Mouse (Mus musculus) heart, postnatal 0 days (tissue): ENCODE measurements around the gene Acbd6. TPM values are rescaled to one million over a fixed set of nuclear protein-coding genes. Genes with fewer than 3 reads are reported as not detected.

Experiments
- ATAC-seq: fragments of 200-750 bp; cut with Nextera tagmentation; 2 replicates; pipeline ENCODE4 v1.8.0; 2017; ENCODE audit warnings: low read depth, moderate number of reproducible peaks, moderate library complexity; ENCODE audit not compliant: insufficient read depth
- DNase-seq: peaks from one replicate; pipeline ENCODE4 v3.0.0-alpha.2; 2016; ENCODE audit warnings: low spot score
- H3K27ac ChIP-seq: fragments of 300-500 bp; sonication (generic); 2 replicates; pipeline ENCODE4 v1.5.1; 2014; ENCODE audit warnings: low read depth, mild to moderate bottlenecking
- H3K27me3 ChIP-seq: fragments of 300-500 bp; sonication (generic); 2 replicates; pipeline ENCODE4 v1.6.1; 2014; ENCODE audit warnings: low read length, mixed read lengths; ENCODE audit not compliant: control insufficient read depth, insufficient read depth
- H3K36me3 ChIP-seq: fragments of 300-500 bp; sonication (generic); replicated peaks from 2 replicates; pipeline ENCODE4 v1.6.1; 2014; ENCODE audit warnings: low read length, mixed read lengths; ENCODE audit not compliant: control insufficient read depth, insufficient read depth
- H3K4me1 ChIP-seq: fragments of 300-500 bp; sonication (generic); 2 replicates; pipeline ENCODE4 v1.6.1; 2014; ENCODE audit warnings: antibody characterized with exemption; ENCODE audit not compliant: control insufficient read depth, insufficient read depth
- H3K4me2 ChIP-seq: fragments of 300-500 bp; sonication (generic); 2 replicates; pipeline ENCODE4 v1.6.1; 2014; ENCODE audit warnings: low read depth, mild to moderate bottlenecking, low read length, moderate library complexity
- H3K4me3 ChIP-seq: fragments of 300-500 bp; sonication (generic); 2 replicates; pipeline ENCODE4 v1.5.1; 2014; ENCODE audit warnings: low read depth, low read length
- H3K9ac ChIP-seq: fragments of 300-500 bp; sonication (generic); replicated peaks from 2 replicates; pipeline ENCODE4 v1.6.1; 2014; ENCODE audit warnings: low read depth, low read length, mixed read lengths
- H3K9me3 ChIP-seq: fragments of 300-500 bp; sonication (generic); replicated peaks from 2 replicates; pipeline ENCODE4 v1.6.1; 2016; ENCODE audit warnings: low read length; ENCODE audit not compliant: control insufficient read depth
- CTCF ChIP-seq: IDR thresholded peaks from 2 replicates; pipeline ENCODE4 v1.5.1; 2016; ENCODE audit warnings: antibody characterized with exemption, control low read depth, low read depth
- EP300 ChIP-seq: IDR thresholded peaks from 2 replicates; pipeline ENCODE4 v1.6.1; 2016; ENCODE audit warnings: antibody characterized with exemption, low read depth
- WGBS: fragments of 180-500 bp; shearing (Covaris S2); extraction: QIAGEN DNeasy Blood & Tissue Kit; methylation state at CpG from one replicate; pipeline ENCODE4 v1.1.7; 2014; 5-methylcytosine and 5-hydroxymethylcytosine counted together
- polyA plus RNA-seq: library from polyadenylated mRNA; unstranded; fragments of >200 nt; fragmentation: Nextera tagmentation; extraction: Ambion mirVana; gene quantifications from 2 replicates; pipeline ENCODE4 v1.2.1, GENCODE M21; 2015
- total RNA-seq: library from RNA; depleted of rRNA; stranded (reverse); fragments of >200 nt; gene quantifications from 2 replicates; pipeline ENCODE4 v1.2.3, GENCODE M21; 2014; ENCODE audit warnings: low replicate concordance

Acbd6 gene
- total and polyA plus RNA-seq, 2 experiments from 2014 or later: 55.0 to 63.6 TPM

DNA sequence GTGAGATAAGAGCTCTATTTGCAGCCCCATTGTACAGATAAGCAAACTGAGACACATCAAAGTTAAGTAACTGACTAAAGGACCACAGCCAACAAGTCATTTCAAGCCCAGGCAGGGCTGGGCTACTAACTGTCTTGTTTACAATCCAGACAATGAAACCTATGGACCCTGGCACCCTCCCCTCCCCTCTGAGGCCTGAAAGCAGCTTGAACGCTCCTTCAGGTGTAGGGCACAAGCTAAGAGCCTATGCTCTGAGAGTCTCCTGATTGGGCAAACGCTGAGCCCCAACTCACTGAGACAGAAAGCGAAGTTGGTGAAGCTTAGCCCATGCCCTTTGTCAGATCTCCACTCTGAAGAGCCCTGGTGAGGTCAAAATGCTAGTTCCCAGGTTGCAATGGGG is 166.4 kb downstream of the Acbd6 start:
- WGBS: 72% methylated on average over 3 of the region's 3 CpGs
- TF ChIP-seq CTCF (no peak), EP300 (no peak)

DNA sequence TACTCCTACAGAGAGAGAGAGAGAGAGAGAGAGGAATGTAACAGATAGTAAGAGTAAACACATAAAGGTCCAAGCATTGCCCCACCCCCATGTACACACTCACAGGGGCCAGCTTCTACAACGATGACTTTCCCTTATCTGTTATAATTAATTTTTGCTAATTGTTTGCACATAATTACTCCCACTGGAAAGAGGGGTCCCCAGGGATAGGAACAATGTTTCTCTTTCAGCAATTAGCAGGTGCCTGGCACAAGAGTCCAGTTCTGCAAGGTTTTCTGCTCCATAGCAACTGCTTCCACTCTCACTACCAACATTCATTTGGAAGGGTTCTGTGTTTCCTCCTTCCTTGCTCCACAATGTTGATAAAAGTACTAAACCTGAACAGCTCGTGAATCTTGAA is 168.0 kb downstream of the Acbd6 start:
- TF ChIP-seq CTCF: no peak
- TF ChIP-seq EP300: no peak
- Histone ChIP-seq H3K27ac (no peak overlapping the region), H3K9ac (no peak overlapping the region), H3K27me3 (peaks cover 69% of the 10 kb centered on the region), H3K4me1 (no peaks in the 10 kb centered on the region), H3K36me3 (no peaks in the 10 kb centered on the region), H3K4me3 (no peak overlapping the region), H3K9me3 (no peaks in the 10 kb centered on the region), H3K4me2 (no peak overlapping the region)
- 47% methylated on average over 2 of the region's 2 CpGs for WGBS
- DNase-seq (no peak), ATAC-seq (no peak)

More for the DNA sequence above, 166.4 kb downstream of the Acbd6 start:
- DNase-seq: no peak
- Histone ChIP-seq H3K36me3 (no peaks in the 10 kb centered on the region), H3K4me2 (no peak overlapping the region), H3K27me3 (peaks cover 56% of the 10 kb centered on the region), H3K9me3 (no peaks in the 10 kb centered on the region), H3K4me1 (no peaks in the 10 kb centered on the region), H3K9ac (no peak overlapping the region), H3K27ac (no peak overlapping the region), H3K4me3 (no peak overlapping the region)
- ATAC-seq: no peak

DNA sequence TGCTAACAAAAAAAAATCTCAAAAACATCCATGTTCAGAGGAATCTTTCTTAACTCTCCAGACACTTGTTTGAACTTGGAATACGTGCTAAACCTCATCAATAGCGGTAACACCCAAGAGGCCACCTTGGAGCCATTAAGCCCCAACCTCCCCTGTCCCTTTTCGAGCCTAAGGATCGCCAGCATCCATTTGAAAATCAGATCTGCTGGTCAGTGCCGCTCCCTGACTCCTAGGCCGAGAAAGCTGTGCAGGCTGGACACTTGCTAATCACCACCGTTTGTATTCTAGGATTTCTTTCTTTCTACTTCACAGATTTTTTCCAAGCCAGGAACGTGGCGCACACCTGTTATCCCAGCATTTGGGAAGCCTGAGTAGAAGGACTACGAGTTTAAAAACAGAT is 169.9 kb downstream of the Acbd6 start:
- DNase-seq: no peak
- Histone ChIP-seq H3K4me1 (no peaks in the 10 kb centered on the region), H3K9me3 (no peaks in the 10 kb centered on the region), H3K4me3 (no peak overlapping the region), H3K9ac (no peak overlapping the region), H3K4me2 (no peak overlapping the region), H3K36me3 (no peaks in the 10 kb centered on the region), H3K27me3 (peaks cover 75% of the 10 kb centered on the region), H3K27ac (no peak overlapping the region)
- WGBS: 27% methylated on average over 10 of the region's 10 CpGs
- TF ChIP-seq EP300: no peak
- no peak for TF ChIP-seq CTCF
- no peak for ATAC-seq

DNA sequence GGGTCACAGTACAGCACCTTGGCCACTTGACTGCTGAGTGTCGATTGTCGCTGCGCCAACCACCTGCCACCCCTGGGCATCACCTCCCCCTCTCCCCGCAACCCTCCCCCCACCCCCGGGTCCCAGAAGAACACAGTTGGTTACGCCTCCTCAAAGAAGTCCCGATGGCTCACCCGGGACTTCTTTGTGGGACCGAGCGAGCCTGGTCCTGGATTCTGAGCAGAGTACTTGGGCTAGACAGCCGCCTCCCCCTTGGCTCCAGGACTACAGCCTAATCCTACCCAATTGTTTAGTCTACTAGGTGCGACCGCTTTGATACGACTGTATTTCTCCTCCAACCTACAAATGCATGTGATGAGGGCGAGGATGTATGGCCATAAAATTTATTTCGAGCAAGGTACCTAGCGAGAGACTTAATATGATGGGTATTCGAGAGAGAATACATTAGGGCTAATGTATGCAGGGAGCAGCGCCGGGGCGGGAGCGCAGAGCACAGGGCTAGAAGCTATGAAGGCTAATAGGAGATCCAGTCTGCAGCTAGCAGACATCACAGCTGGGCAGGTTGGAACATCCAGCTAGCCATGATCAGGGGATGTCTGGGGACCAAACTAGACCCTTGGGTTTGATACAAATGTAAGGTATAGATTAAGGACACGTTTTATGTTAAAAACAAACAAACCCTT is 171.3 kb downstream of the Acbd6 start:
- Histone ChIP-seq H3K4me3 (no peak overlapping the region), H3K4me1 (no peaks in the 10 kb centered on the region), H3K27me3 (peaks cover 77% of the 10 kb centered on the region), H3K36me3 (no peaks in the 10 kb centered on the region), H3K9me3 (no peaks in the 10 kb centered on the region), H3K9ac (no peak overlapping the region), H3K4me2 (no peak overlapping the region), H3K27ac (no peak overlapping the region)
- DNase-seq (no peak), ATAC-seq (no peak)
- WGBS: 4% methylated on average over 23 of the region's 23 CpGs
- TF ChIP-seq EP300 (no peak), CTCF (no peak)

DNA sequence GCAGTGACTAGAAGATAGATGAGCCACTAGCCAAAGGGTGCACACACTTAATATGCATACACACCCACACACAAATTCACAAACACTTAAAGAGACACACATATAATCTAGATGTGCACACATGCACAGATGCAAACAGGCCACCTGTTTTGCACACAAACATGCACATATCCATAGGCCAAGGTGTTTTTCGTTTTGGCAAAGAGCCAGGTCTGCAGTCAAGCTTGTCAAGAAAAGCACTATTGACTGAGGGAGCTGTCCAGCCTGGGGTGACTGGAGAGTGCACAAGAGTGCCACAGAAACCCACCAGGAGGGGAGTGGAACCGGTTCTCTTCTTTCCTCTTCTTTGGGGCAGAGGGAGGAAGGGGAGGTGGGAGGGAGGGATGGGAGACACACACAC is 173.2 kb downstream of the Acbd6 start:
- H3K4me2 ChIP-seq: no peak overlapping the region
- peaks cover 92% of the 10 kb centered on the region for H3K27me3 ChIP-seq
- H3K4me3 ChIP-seq: no peak overlapping the region
- H3K9me3 ChIP-seq: no peaks in the 10 kb centered on the region
- H3K4me1 ChIP-seq: no peaks in the 10 kb centered on the region
- no peak overlapping the region for H3K27ac ChIP-seq
- H3K9ac ChIP-seq: no peak overlapping the region
- ATAC-seq (no peak), DNase-seq (no peak)
- no peak for TF ChIP-seq CTCF
- no peak for TF ChIP-seq EP300
- no peaks in the 10 kb centered on the region for H3K36me3 ChIP-seq
- WGBS: 0% methylated on average over 2 of the region's 2 CpGs
